Mouse (Mus musculus) brain, embryonic 14.5 days (tissue): ENCODE results near the gene Klhdc8a. TPM values are rescaled to one million over a fixed set of nuclear protein-coding genes. Genes with fewer than 3 reads are reported as not detected.

ENCODE experiments used
- DNase-seq: peaks from one replicate; pipeline ENCODE4 v3.0.0-alpha.2; 2011; ENCODE audit warnings: low read depth
- CTCF ChIP-seq: fragments of 200-500 bp; IDR thresholded peaks from 2 replicates; pipeline ENCODE4 v1.5.1; 2012; ENCODE audit warnings: inconsistent platforms, mild to moderate bottlenecking, moderate library complexity, borderline replicate concordance; ENCODE audit not compliant: insufficient read depth, insufficient read length; ENCODE audit errors: extremely low read depth
- POLR2A ChIP-seq: fragments of 200-500 bp; IDR thresholded peaks from 2 replicates; pipeline ENCODE4 v1.6.1; 2012; ENCODE audit warnings: mild to moderate bottlenecking, inconsistent platforms, borderline replicate concordance; ENCODE audit not compliant: poor library complexity, insufficient read depth, insufficient read length, severe bottlenecking; ENCODE audit errors: extremely low read depth
- polyA plus RNA-seq: library from polyadenylated mRNA; depleted of rRNA; stranded (reverse); fragments of >200 nt; gene quantifications from 2 replicates; pipeline ENCODE4 v1.2.3, GENCODE M21; 2012; rRNA removed

Klhdc8a gene
- polyA plus RNA-seq, result 5.7 and 8.1 TPM in 2 replicates

DNA sequence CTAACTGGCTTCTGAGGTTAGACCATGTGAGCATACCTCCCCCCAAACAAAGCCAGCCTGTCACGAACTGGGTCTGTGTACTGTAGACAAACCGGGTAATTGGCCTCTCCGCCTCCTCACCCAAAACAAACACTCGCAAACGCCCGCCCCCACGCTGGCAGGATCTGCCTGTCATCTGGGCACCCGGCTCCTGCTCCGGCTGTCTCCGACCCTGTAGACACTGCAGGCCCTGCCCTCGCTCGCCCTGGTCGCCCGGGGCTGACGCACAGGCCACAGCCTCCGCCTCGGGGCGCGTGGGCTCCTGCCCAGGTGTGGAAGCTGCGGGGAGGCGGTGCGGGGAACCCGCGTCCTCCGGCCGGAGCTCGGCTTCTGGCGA is at the start of gene Klhdc8a:
Klhdc8a (plus strand) TSS at position 202 of the 376 bp plus-strand sequence.
- DNase-seq, result peak; percentile 86

DNA sequence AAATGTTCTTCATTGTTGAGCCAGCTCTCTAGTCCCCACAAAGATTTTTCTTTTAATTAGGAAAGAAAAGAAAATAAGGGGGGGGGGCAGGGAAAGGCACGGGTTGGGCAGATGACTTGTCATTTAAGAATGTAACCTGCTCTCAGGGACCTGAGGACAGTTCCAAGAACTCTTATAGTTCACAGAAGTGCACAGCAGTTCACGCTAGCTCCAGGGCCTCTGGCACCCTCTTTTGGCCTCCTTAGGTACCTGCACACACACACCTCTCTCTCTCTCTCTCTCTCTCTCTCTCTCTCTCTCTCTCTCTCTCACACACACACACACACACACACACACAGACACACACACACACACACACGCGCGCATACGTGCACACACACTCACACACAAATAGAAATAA is 44.0 kb upstream of the Klhdc8a start:
- DNase-seq, result no peak
- TF ChIP-seq CTCF, result peak; percentile 18; the same call in 1 of the 2 replicates
- TF ChIP-seq POLR2A, result no peak

More for the DNA sequence above, at the start of gene Klhdc8a:
- TF ChIP-seq CTCF (no peak), POLR2A (0 out of 2 replicates have a peak, but pooled peaks have one; percentile 7)

- no peak for TF ChIP-seq CTCF
- DNase-seq, result no peak
These were observed 38.1 kb upstream of the Klhdc8a start for GRCm38 (mm10) chr1:132260331-132260730.

DNA sequence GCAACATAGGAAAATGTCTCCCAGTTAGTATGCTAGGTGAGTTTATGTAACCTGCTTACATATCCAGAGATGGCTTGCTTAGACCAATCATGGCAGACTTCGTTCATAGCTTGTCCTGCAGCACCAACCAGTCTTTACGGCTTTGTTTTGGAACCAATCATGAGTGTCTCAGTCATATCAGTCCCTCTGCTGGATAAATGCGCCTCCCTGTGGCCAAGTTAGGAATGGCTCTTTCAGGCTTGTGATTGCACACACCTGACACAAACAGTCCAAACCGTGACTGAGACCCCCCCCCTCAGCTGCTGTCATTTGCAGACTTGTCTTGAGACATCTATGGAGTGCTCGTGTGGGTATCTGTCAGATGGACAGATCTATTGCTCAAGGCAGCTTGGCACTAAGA is 37.4 kb upstream of the Klhdc8a start:
- no peak for DNase-seq

GRCm38 (mm10) chr1:132263618-132264017 is 34.8 kb upstream of the Klhdc8a start:
- no peak for TF ChIP-seq POLR2A
- TF ChIP-seq CTCF, result no peak
- DNase-seq, result no peak

More for the DNA sequence above, 37.4 kb upstream of the Klhdc8a start:
- TF ChIP-seq CTCF, result peak; percentile 39; the same call in 1 of the 2 replicates
- TF ChIP-seq POLR2A, result no peak

GRCm38 (mm10) chr1:132264577-132264976 is 33.8 kb upstream of the Klhdc8a start:
- no peak for DNase-seq
- TF ChIP-seq POLR2A, result no peak
- TF ChIP-seq CTCF, result no peak

GRCm38 (mm10) chr1:132265211-132265859 is 33.1 kb upstream of the Klhdc8a start:
- no peak for TF ChIP-seq POLR2A
- TF ChIP-seq CTCF, result no peak
- DNase-seq, result no peak

GRCm38 (mm10) chr1:132265936-132266335 is 32.5 kb upstream of the Klhdc8a start:
- no peak for TF ChIP-seq POLR2A
- TF ChIP-seq CTCF, result no peak
- no peak for DNase-seq

DNA sequence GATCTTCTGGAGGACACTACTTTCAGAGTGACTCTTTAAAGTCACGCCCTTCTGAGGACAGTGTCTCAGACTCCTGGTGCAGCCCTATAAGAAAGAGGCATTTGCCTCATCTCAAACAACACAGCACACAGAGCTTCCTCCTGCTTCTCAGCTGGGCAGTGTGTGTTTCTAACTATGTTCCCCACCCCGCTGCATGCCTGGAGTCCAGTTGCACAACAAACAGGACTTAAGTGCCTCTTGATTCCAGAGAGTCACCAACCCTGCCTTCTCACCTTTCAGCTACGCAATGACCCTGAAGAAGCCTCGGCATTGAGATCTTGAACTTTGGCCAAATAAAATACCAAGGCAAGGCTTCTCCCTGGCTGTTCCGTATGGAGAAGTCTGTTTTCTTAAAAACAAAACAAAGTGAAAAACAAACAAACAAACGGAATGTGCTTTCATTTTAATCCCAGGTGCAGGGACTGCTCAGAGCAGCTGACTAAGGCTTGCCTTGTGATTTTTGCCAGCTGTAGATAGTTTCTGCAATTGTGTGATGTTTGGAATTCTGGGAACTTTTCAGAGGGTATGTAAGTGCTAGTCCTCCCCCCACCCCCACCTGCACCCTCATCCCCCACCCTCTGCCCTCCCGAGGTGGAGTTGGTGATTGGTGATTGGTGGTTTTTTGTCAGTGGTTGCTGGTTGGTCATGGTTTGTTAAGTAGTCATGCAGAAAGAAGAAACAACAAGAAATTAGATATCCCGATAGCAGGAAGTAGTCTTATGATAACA is 31.5 kb upstream of the Klhdc8a start:
- TF ChIP-seq POLR2A, result no peak
- TF ChIP-seq CTCF, result no peak

GRCm38 (mm10) chr1:132267959-132268358 is 30.5 kb upstream of the Klhdc8a start:
- no peak for TF ChIP-seq CTCF
- no peak for TF ChIP-seq POLR2A
- no peak for DNase-seq

More for the DNA sequence above, 31.5 kb upstream of the Klhdc8a start:
- DNase-seq, result no peak

GRCm38 (mm10) chr1:132268418-132269060 is 29.9 kb upstream of the Klhdc8a start:
- TF ChIP-seq POLR2A, result no peak
- no peak for TF ChIP-seq CTCF
- no peak for DNase-seq

GRCm38 (mm10) chr1:132271237-132271636 is 27.2 kb upstream of the Klhdc8a start:
- DNase-seq, result no peak
- TF ChIP-seq POLR2A, result no peak
- TF ChIP-seq CTCF, result no peak

GRCm38 (mm10) chr1:132276694-132277093 is 21.7 kb upstream of the Klhdc8a start:
- DNase-seq, result no peak

More at GRCm38 (mm10) chr1:132276694-132277093, 21.7 kb upstream of the Klhdc8a start:
- TF ChIP-seq CTCF, result no peak
- TF ChIP-seq POLR2A, result no peak
